Mouse (Mus musculus): ENCODE measurements around the gene Synj1.

Synj1 gene

DNA sequence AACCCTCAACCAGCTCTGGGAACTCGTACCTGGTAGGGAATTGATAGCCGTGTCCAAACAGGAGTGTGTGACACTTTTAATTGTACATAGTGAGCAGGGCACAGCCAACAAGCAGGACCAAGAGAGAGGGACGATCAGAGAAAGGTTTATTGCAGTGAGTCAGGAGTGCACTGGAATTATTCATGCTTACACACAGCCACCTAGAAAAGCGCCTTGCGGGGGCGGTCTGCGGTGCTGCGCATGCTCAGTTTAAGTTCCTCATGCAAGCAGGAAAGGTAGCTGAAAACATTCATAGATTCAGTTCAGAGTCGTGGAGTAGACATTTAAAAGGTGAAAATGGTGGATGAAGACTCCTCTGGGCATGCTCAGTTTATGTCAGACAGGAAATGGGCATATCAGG lies 120.4 kb downstream of the Synj1 start:
- DNase-seq (ENCODE audit: low read depth): no peak
